Mouse (Mus musculus): ENCODE results near the gene Trmt10a. TPM values are rescaled to one million over a fixed set of nuclear protein-coding genes. Genes with fewer than 3 reads are reported as not detected.

The Trmt10a gene
- total and polyA plus RNA-seq, 2 experiments from 2014 or later = 3.7 to 5.3 TPM

- no peaks in the 10 kb centered on the region for H3K27me3 ChIP-seq (ENCODE audit: control insufficient read depth, insufficient read depth, low read length)
- TF ChIP-seq EP300 (IDR thresholded peaks at IDR 0.05; ENCODE audit: low read depth) (no peak), CTCF (IDR thresholded peaks at IDR 0.05; ENCODE audit: low read depth) (no peak)
- no peak overlapping the region for H3K4me3 ChIP-seq (ENCODE audit: low read depth, low read length)
- ATAC-seq (ENCODE audit: insufficient read depth, low read depth) (no peak), DNase-seq (ENCODE audit: low spot score) (no peak)
- H3K9me3 ChIP-seq (replicated peaks; ENCODE audit: control insufficient read depth, low read length) = no peaks in the 10 kb centered on the region
- no peak overlapping the region for H3K9ac ChIP-seq (replicated peaks; ENCODE audit: low read depth, low read length)
- no peaks in the 10 kb centered on the region for H3K36me3 ChIP-seq (replicated peaks; ENCODE audit: control insufficient read depth, insufficient read depth, low read length)
- WGBS = 81% methylated on average over 17 of the region's 17 CpGs
- peaks cover 25% of the 10 kb centered on the region for H3K4me1 ChIP-seq (ENCODE audit: control insufficient read depth, insufficient read depth)
- no peak overlapping the region for H3K4me2 ChIP-seq (ENCODE audit: low read depth, low read length)
- H3K27ac ChIP-seq (ENCODE audit: low read depth) = no peak overlapping the region
These were observed 29.1 kb upstream of the Trmt10a start for GRCm38 (mm10) chr3:138114106-138114505.

- 35% methylated on average over 4 of the region's 4 CpGs for WGBS
These were observed 26.4 kb upstream of the Trmt10a start for GRCm38 (mm10) chr3:138116871-138117270.

GRCm38 (mm10) chr3:138118392-138118791, 24.9 kb upstream of the Trmt10a start:
- Histone ChIP-seq H3K9ac (replicated peaks; ENCODE audit: low read depth, low read length) (0 out of 2 replicates have a peak overlapping the region, but pooled peaks have one; percentile 9), H3K27me3 (ENCODE audit: control insufficient read depth, insufficient read depth, low read length) (no peaks in the 10 kb centered on the region), H3K9me3 (replicated peaks; ENCODE audit: control insufficient read depth, low read length) (no peaks in the 10 kb centered on the region), H3K4me2 (ENCODE audit: low read depth, low read length) (peak overlapping the region; percentile 33), H3K27ac (ENCODE audit: low read depth) (peak overlapping the region; percentile 86), H3K4me1 (ENCODE audit: control insufficient read depth, insufficient read depth) (peaks cover 28% of the 10 kb centered on the region), H3K36me3 (replicated peaks; ENCODE audit: control insufficient read depth, insufficient read depth, low read length) (no peaks in the 10 kb centered on the region), H3K4me3 (ENCODE audit: low read depth, low read length) (no peak overlapping the region)
- TF ChIP-seq EP300 (IDR thresholded peaks at IDR 0.05; ENCODE audit: low read depth) = no peak
- no peak for DNase-seq (ENCODE audit: low spot score)
- no peak for ATAC-seq (ENCODE audit: insufficient read depth, low read depth)
- WGBS = 53% methylated on average over 6 of the region's 6 CpGs

More at GRCm38 (mm10) chr3:138116871-138117270, 26.4 kb upstream of the Trmt10a start:
- no peak overlapping the region for H3K4me2 ChIP-seq (ENCODE audit: low read depth, low read length)
- H3K9me3 ChIP-seq (replicated peaks; ENCODE audit: control insufficient read depth, low read length) = no peaks in the 10 kb centered on the region
- no peaks in the 10 kb centered on the region for H3K27me3 ChIP-seq (ENCODE audit: control insufficient read depth, insufficient read depth, low read length)
- peak overlapping the region; percentile 73 for H3K27ac ChIP-seq (ENCODE audit: low read depth)
- ATAC-seq (ENCODE audit: insufficient read depth, low read depth) = no peak
- TF ChIP-seq CTCF (IDR thresholded peaks at IDR 0.05; ENCODE audit: low read depth) = no peak
- TF ChIP-seq EP300 (IDR thresholded peaks at IDR 0.05; ENCODE audit: low read depth) = no peak
- peak; percentile 80 for DNase-seq (ENCODE audit: low spot score)
- H3K9ac ChIP-seq (replicated peaks; ENCODE audit: low read depth, low read length) = no peak overlapping the region
- H3K36me3 ChIP-seq (replicated peaks; ENCODE audit: control insufficient read depth, insufficient read depth, low read length) = no peaks in the 10 kb centered on the region
- no peak overlapping the region for H3K4me3 ChIP-seq (ENCODE audit: low read depth, low read length)
- peaks cover 28% of the 10 kb centered on the region for H3K4me1 ChIP-seq (ENCODE audit: control insufficient read depth, insufficient read depth)

GRCm38 (mm10) chr3:138118831-138119230, 24.4 kb upstream of the Trmt10a start:
- H3K27ac ChIP-seq (ENCODE audit: low read depth) = peak overlapping the region; percentile 86
- H3K4me2 ChIP-seq (ENCODE audit: low read depth, low read length) = peak overlapping the region; percentile 33
- ATAC-seq (ENCODE audit: insufficient read depth, low read depth) (peak; percentile 32), DNase-seq (ENCODE audit: low spot score) (peak; percentile 34)
- TF ChIP-seq EP300 (IDR thresholded peaks at IDR 0.05; ENCODE audit: low read depth) = no peak
- TF ChIP-seq CTCF (IDR thresholded peaks at IDR 0.05; ENCODE audit: low read depth) = no peak
- H3K4me3 ChIP-seq (ENCODE audit: low read depth, low read length) = 0 out of 2 replicates have a peak overlapping the region, but pooled peaks have one; percentile 17
- H3K36me3 ChIP-seq (replicated peaks; ENCODE audit: control insufficient read depth, insufficient read depth, low read length) = no peaks in the 10 kb centered on the region
- 42% methylated on average over 14 of the region's 14 CpGs for WGBS
- no peaks in the 10 kb centered on the region for H3K9me3 ChIP-seq (replicated peaks; ENCODE audit: control insufficient read depth, low read length)
- 0 out of 2 replicates have a peak overlapping the region, but pooled peaks have one; percentile 9 for H3K9ac ChIP-seq (replicated peaks; ENCODE audit: low read depth, low read length)
- peaks cover 28% of the 10 kb centered on the region for H3K4me1 ChIP-seq (ENCODE audit: control insufficient read depth, insufficient read depth)
- no peaks in the 10 kb centered on the region for H3K27me3 ChIP-seq (ENCODE audit: control insufficient read depth, insufficient read depth, low read length)

GRCm38 (mm10) chr3:138119444-138120105, 23.7 kb upstream of the Trmt10a start:
- Histone ChIP-seq H3K9me3 (replicated peaks; ENCODE audit: control insufficient read depth, low read length) (no peaks in the 10 kb centered on the region), H3K36me3 (replicated peaks; ENCODE audit: control insufficient read depth, insufficient read depth, low read length) (no peaks in the 10 kb centered on the region), H3K4me1 (ENCODE audit: control insufficient read depth, insufficient read depth) (peaks cover 28% of the 10 kb centered on the region), H3K27ac (ENCODE audit: low read depth) (peak overlapping the region; percentile 86), H3K27me3 (ENCODE audit: control insufficient read depth, insufficient read depth, low read length) (no peaks in the 10 kb centered on the region), H3K4me3 (ENCODE audit: low read depth, low read length) (no peak overlapping the region), H3K4me2 (ENCODE audit: low read depth, low read length) (peak overlapping the region; percentile 33), H3K9ac (replicated peaks; ENCODE audit: low read depth, low read length) (no peak overlapping the region)
- ATAC-seq (ENCODE audit: insufficient read depth, low read depth) (peak; percentile 88), DNase-seq (ENCODE audit: low spot score) (peak; percentile 65)
- 35% methylated on average over 16 of the region's 16 CpGs for WGBS
- TF ChIP-seq EP300 (IDR thresholded peaks at IDR 0.05; ENCODE audit: low read depth) (no peak), CTCF (IDR thresholded peaks at IDR 0.05; ENCODE audit: low read depth) (peak; percentile 34)

GRCm38 (mm10) chr3:138121461-138121860, 21.8 kb upstream of the Trmt10a start:
- WGBS = 88% methylated on average over 2 of the region's 2 CpGs
- ATAC-seq (ENCODE audit: insufficient read depth, low read depth) (no peak), DNase-seq (ENCODE audit: low spot score) (no peak)
- TF ChIP-seq CTCF (IDR thresholded peaks at IDR 0.05; ENCODE audit: low read depth) = no peak
- no peak for TF ChIP-seq EP300 (IDR thresholded peaks at IDR 0.05; ENCODE audit: low read depth)
- H3K4me1 ChIP-seq (ENCODE audit: control insufficient read depth, insufficient read depth) = peaks cover 25% of the 10 kb centered on the region
- H3K27me3 ChIP-seq (ENCODE audit: control insufficient read depth, insufficient read depth, low read length) = no peaks in the 10 kb centered on the region
- H3K4me2 ChIP-seq (ENCODE audit: low read depth, low read length) = no peak overlapping the region
- H3K9me3 ChIP-seq (replicated peaks; ENCODE audit: control insufficient read depth, low read length) = no peaks in the 10 kb centered on the region
- H3K4me3 ChIP-seq (ENCODE audit: low read depth, low read length) = no peak overlapping the region
- no peak overlapping the region for H3K9ac ChIP-seq (replicated peaks; ENCODE audit: low read depth, low read length)
- H3K36me3 ChIP-seq (replicated peaks; ENCODE audit: control insufficient read depth, insufficient read depth, low read length) = no peaks in the 10 kb centered on the region
- no peak overlapping the region for H3K27ac ChIP-seq (ENCODE audit: low read depth)
